Mouse (Mus musculus): ENCODE data around the gene Adamtsl3.
A peak's percentile ranks its signal among the peaks of the same experiment; 100 is the strongest.

Adamtsl3 gene

DNA sequence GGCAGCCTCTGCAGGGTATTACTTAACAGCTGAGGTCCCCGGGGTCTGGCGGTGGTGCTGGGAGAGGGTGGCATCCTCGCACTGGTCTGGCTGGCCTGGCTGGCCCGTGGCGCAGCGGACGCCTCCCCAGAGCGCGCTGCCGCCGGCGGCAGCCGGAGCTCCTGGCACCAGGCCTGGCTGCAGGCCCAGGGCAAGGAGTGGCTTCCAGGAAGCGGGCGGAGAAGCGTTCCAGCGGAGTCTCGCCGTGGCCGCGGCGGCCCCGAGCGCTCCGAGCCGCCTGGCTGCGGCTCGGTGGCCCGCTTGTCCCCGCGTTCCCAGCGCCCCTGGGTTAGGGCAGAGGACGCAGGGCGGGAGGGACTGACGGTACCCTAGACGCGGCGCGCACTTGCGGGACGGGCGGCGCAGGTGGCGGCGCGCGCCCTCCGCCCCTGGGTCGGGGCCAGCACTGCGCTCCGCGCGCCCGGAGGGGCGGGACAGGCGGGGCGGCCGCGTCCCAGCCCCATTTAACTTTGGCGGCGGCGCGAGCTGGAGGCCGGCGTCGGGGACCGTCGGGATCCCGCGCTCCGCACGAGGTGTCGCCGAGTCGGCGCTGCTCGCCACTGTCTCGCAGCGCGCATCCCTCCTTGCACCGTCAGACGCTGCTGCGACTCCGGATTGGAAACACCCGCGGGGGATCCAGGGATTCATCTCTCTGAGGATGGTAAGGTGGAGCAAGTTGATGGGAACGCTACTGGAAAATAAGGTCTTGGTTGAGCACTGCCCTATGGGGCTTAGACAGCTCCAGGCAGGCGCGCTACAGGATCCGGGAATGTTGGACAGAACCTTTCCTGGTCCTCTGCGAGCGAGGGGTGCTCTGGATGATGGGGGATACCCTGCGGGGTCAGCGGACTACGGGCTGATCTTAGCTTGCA is at the start of gene Adamtsl3:
Gene Adamtsl3, plus strand, starts transcription at position 484 of the 911 bp plus-strand sequence.
- no peak for DNase-seq

DNA sequence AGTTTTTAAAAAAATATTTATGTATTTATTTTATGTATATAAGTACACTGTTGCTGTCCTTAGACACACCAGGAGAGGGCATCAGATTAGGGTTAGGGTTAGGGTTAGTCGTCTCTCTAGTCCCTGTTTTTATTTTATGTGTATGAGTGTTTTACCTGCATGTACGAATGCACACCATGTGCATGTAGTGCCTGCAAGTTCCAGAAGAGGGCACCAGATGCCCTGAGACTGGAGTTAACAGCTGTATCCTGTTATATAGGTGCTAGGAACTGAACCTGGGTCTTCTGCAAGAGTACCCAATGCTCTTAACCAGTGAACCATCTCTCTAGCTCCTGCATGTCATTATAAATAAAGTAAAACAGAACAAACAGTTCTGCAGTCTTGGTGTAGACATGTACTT is 48.3 kb upstream of the Adamtsl3 start:
- DNase-seq, result no peak

DNA sequence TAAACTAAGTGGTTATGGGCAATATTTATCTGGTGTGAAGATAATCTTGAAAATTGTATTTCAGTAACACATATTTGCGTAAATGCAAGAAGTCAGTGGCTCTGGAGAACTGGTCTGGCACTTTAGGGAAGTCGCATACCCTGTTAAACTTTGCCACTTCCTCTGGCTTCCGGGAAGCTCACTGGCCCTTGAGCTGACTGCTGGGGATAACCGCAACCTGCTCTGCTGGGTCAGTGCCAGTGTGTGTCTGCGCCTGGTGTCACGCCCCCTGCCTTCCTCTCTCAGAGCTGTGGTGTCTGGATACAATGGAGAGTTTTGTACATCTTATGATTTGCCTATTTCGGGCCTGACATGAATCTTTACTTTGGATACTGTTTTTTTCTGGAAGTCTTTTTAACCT is 42.1 kb upstream of the Adamtsl3 start:
- DNase-seq, result no peak

DNA sequence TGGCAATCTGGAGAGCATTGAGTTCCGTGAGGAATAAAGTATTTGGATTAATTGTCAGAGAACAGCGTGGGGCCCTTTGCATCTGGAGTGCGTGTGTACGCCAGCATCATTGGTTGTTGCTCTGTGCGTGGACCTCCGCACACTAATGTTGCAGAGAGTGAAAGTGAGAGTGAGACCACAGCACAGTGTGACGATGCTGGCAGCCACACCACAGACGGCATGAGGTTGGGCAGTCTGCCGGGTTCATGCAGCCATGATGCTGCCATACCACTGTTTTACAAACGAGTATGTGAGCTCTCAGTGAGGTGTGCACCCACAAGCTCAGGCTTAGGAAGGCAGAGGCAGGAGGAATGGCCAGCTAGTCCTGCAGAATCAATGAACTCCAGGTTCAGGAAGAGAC is 41.4 kb upstream of the Adamtsl3 start:
- DNase-seq, result no peak

DNA sequence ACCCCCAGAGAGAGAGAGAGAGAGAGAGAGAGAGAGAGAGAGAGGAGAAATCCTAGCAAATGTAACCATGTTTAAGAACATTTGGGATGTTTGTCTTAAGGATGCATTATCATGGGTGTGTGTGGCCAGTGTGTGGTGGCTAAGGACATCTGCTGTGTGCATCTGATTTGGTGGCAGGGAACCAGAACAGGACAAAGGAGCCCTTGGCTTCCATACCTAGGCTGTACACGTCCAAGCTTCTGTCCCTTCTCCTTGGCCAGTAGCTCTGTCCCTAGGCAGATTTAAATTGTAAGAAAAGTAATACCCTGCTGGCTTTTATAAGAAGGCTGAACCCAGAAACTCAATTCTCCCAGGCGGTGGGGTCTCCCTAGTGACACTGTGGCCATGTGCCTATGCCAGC is 40.9 kb upstream of the Adamtsl3 start:
- DNase-seq, result no peak

DNA sequence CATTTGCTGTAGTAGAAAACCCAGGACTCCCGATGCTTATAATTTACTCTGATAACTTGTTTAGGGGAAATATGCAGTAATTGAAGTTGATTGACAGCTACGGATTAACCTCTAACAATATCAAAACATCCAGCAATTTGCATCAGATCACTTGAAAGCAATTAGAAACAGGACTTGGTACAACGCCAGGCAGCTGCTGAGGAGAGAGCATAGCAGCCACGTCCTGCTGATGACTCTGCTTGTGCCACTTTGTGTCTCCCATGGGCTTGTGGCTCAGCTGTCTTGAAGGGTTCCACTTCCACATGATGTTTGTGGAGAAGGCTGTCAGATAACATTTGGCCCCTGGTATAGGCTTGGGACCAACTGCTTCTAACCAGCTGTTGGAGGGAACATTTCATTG is 27.1 kb upstream of the Adamtsl3 start:
- no peak for DNase-seq

DNA sequence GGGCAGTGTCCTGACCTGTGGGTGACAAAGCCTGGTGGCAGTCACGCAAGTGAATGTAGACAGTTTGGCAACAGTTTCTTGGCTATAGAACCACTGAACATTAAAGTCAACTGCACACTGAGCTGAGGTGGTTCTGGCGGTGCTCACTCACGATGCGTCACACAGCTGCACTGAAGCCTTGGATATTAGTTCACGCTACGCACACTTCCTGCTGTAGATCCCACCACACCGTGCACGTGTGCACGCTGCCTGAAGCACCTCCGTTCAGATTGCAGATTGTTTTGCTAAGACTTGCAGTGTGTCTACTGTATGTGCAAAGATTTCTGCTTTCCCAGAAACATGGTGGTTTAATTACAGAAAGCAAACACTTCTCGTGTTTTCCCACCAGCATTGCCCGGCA is 17.0 kb upstream of the Adamtsl3 start:
- no peak for DNase-seq

DNA sequence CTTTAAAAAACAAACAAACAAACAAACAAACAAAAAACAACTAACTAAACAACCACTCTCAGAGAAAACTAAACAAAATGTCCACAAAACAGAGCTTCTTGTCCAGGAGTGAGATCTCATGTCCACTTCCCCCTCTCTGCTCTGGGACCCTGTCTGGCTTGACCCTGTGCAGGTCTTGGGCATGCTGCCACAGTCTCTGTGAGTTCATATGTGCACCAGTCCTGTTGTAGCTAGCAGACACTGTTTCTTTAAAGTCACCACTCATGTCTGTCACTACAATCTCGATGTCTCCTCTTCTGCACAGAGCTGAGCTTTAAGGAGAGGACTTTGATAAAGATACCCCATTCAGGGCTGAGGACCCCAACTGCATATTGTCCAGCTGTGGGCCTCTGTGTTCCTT is 8.9 kb upstream of the Adamtsl3 start:
- no peak for DNase-seq

DNA sequence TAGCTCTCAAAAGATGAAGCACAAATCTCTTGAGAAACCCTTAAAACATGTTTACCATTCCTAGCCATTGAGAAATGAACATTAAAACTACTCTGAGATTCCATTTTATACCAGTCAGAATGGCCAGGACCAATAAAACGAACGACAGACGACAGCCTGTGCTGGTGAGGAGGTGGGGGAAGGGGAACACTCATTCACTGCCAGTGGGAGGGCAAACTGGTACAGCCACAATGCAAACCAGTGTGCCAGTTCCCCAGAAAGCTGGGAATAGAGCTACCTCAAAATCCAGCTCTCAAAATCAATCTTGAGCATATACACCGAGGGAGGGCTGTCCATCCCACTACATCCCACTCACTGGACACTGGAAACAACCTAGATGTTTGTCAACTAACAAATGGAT is 8.3 kb upstream of the Adamtsl3 start:
- DNase-seq, result no peak

DNA sequence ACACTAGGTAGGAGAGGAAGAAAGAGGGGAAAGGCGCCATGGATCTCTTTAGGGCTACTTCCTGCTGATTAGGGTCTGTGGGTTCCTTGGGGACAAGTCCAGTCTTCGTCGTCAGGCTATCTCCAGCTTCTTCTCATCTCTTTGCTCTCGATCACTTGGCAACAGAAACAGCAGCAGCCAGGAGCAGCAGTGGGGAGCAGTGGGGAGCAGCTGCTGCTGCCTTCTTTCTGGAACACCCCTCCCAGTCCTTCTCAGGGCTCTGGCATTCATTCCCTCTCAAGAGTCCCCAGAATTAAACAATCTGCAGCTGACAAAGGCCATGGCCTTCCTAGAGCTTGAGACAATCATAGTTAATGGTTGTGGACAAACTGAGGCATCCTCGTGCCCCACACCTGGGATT is 7.6 kb upstream of the Adamtsl3 start:
- DNase-seq, result no peak

DNA sequence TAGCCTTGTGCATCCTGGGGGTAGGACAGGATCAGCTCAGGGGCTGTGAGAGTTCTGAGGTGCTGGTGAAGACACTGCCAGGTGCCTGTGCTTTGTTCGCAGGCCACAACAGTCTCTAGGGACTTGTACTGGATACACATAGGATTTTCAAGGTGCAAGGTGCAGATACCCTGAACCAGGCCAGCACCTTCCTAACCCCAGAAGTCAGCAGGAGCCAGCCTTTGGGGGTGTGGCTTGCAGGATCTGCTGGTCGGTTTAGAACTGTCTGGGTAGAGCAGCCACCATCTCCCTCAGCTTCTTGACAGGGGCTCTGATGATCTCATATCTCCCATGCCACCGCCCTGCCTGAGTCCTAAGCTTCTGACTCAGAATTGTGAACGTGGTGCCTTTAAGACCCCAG is 5.7 kb upstream of the Adamtsl3 start:
- no peak for DNase-seq

DNA sequence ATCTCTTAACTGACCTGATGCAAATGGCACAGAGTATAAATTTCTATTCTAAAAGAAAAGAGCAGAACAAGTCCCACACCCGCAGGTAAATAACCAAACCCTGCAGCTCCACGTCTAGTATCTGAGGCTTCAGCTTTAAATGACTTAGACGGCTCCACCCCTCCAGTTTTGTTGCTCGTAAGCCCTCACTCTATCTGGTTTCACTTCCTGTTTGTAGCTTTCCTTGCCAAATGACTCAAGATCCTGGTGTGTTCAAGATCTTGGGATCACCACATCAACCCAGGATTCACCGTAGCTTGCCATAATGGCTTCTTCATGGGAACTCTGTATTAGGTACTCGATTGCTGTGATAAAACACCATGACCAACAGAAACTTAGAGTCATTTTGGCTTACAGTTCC is 4.6 kb upstream of the Adamtsl3 start:
- no peak for DNase-seq

DNA sequence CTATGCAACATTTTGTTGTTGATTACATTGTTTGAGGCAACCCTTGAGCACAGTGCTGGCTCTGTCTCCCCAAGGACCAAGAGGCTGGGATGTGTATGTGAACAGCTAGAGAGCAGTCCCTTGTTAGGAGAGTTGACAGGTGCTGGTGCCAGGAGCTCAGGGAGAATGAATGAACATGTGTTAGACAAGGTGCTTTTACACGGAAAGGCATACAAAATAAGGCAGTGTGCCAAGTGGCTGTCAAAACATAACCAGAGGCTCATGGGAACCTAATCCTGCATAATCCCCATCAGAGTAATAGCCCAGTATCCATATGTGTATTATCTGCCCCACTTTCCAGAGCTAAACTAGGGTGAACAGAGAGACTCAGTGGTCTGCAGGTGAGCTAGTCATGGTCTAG is 1.5 kb upstream of the Adamtsl3 start:
- DNase-seq, result no peak

DNA sequence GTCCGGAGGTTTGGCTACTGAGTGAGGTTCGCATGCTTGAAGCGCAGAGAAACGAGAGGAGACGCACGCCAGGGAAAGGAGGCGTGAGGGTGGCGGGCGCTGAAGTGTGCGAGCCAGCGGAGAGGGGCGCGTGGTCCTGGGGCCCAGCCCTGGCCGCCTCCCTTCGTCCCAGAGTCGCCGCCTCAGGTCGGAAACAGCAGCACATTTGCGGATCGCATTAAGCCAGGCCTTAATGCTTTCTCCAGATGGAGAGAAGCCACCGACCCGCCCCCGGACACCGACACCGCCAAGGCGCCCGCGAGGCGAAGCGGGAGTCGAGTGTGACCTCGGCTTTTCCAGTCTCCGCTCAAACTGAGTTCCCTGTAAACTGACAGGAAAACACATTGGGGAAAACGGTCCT is 638 bp downstream of the Adamtsl3 start:
- DNase-seq, result no peak

DNA sequence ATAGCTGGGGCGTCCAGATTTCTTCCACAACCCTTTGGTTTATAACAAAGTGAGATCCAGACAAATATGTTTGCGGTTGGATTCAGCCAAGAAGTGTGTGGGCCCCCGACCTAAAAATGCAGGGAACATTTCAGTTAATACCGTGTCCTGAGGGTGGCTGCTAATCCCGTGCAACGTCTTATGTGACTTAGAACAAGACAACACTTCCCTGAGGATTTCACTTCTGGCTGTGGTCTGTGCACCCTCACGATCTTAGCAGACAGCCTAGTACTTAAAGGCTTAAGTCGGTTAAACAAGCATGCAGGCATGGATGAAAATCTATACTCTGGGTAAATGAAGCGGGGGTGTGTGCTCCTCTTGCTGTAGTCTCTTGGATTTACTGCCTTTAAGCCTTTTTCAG is 2.6 kb downstream of the Adamtsl3 start:
- no peak for DNase-seq

DNA sequence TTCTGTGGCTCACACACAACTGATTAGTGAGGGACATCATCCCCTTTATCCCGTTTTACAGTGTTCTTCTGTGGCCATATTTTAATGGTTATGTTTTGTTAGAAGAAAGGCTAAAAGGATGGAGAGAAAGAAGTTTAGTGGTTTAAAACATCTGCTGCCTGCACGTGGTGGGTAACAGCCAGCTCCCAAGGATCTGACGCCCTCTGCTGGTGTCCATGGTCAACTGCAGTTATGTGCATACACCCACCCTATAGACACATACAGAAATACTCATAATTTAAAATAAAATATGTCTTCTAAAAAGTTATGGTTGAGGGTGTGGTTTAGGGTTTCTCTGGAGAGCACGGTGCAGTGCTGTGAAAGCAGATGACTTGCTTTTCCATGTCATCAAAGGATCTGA is 3.0 kb downstream of the Adamtsl3 start:
- DNase-seq, result no peak

DNA sequence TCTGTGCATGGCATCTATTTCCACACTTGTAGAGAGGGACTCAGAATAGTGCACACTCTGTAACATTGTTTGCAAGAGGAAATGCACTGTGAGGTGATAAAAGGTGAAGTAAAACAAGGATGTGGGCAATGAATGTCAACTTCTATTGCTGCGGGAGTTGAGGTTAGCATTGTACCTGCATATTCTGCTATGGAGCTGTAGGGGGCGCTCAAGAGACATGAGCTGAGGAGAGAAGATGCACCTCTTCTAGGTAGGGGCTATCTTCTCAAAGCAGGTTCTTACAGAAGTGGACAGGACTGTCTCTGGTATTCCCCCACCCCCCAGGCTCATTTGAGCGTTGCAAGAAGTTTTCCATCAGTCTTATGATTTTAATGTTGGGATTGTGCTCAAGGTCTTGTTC is 3.7 kb downstream of the Adamtsl3 start:
- DNase-seq, result no peak

DNA sequence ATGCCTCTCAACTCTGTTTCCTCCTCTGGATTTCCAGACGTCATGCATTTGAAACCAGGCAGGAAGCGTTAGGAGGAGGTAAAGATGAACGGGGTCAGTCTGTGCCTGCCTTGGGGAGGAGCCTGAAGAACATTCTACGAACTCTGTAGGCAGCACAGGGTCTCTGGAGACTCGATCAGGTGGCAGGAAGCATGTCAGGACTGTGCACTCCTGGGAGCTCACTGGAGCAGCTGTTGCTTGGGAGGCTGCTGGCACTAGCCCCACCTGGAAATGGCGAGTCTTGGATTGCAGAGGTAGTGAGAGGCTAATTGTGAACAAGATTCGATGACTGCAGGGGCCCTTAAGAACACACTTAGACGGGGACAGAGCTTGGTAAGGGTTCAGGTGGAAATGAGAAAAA is 6.0 kb downstream of the Adamtsl3 start:
- no peak for DNase-seq

DNA sequence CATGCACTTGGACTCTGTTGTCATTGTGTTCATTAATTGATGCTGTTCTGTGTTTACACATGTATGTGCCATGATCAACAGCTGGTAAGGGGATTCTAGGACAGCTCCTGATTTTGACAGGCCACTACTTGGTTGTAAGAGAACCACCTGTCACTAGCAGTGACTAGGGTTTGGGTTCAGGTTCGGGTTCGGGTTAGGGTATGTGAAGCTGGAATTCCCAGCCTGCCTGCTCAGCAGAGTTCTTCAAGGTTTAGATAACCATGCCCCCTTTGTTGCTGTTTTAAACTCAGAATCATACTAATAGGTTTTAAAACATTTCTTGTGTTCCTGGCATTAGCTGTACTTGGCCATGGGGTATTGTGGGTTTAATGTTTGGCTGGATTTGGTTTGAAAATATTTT is 11.2 kb downstream of the Adamtsl3 start:
- DNase-seq, result no peak

DNA sequence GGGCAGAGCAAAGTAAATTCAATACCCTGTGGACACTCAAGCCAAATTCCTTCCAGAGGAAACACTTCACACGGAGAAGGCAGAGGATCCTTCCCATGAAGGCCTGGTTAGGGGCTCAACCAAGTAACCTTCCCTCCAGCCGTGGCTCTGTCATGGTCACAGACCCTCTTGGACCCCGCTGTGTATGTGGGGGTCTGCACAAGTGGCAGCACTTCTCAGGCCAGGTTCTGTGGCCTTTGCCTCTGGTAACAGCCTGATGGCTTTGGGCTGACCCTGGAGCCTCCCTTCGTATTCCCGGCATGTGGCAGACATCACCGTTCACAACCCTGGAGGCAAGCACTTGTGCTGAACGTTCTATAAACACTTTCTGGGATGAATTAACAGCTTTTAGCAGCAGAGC is 14.3 kb downstream of the Adamtsl3 start:
- DNase-seq, result no peak

DNA sequence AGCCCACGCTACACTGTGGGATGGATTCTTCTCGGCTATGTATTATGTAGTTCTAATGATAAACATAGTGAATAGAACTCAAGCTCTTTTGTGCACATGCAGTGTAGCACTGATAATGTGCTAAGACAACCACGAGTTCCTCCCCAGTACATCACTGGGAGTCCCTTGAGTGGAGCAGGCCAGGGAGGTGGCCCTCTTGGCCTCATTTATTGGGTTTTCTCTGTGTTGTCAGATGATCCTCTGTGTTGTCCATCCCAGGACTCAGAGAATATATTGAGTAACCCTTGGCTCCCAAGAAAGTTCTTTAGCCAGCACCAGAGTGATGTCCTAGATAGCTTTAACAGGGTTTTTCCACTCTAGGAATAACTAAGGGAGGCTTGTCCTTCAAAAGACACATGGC is 14.9 kb downstream of the Adamtsl3 start:
- DNase-seq, result no peak

DNA sequence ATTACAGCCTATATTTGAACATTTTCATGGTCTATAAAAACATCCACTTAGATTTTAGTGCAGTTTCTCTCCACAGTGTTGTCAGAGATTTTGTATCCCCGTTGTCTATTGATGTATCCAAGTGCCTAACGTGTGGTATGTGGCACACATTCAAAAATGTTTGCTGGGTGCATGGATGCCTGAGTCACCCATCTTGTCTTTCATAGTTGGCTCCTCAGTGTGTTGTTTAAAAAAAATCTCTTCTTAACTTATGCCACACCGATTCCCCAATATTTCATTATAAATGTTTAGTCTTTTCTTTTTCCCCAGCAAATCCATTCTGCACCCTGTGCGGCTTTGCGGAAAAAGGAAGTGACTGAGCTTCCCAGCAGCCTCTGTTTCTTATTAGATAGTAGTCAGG is 23.7 kb downstream of the Adamtsl3 start:
- no peak for DNase-seq

DNA sequence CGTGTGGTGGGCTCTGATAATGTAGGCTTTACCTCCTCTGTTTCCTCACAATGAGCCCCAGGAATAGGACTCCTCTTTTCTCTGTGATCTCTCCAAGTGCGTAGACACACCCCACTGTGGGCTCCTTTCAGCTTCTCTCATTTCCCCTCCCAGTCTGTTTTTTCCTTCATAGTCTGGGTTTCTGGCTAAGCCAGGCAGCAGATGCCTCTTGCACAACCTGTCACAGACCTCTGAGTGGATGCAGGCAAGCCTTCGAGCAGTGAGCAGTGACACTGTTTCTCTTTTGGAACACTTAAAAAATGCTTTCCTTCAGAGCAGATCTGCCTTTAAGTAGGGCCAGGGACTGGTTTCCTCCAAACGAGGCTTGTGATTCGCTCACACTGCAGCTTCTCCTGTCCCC is 24.2 kb downstream of the Adamtsl3 start:
- DNase-seq, result no peak

DNA sequence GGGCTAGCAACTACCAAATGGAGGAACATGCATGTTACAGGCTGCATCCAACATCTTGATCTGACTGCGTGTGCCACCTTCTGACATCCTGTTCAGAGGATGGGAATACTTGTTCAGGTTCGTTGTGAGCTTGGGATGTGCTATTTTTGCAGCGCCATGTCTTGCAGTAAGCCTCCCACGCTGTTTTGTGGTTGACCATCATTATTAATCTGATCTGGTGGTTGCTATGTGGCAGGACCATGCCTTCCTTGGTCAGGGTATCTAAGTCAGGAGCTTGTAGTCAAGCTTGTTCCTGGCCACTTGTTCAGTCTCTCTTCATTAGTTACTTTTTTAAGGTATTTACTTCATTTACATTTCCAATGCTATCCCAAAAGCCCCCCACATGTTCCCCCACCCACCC is 24.7 kb downstream of the Adamtsl3 start:
- no peak for DNase-seq

DNA sequence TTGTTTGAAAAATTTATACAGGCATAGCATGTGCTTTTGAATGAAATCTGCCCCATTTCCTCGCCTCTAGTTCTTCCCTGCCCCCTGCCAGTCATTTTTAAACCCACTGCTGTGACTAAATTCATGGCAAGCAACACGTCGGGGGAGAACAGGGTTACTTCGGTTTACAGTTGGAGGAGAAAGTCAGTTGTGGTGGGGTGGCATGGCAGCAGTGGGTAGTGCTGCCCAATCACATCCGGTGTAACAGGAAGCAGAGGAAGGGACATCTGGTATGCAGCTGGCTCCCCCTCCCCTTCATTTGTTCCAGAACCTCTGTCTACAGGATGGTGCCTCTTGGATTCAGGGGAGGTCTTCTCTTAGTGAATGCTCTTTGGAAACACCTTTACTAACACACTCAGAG is 25.6 kb downstream of the Adamtsl3 start:
- peak; percentile 17 for DNase-seq
